Mouse (Mus musculus) limb, embryonic 15.5 days (tissue): ENCODE measurements around the gene Cd300lf. TPM values are rescaled to one million over a fixed set of nuclear protein-coding genes. Genes with fewer than 3 reads are reported as not detected.

Experiments
- ATAC-seq: fragments of 200-750 bp; cut with Nextera tagmentation; 2 replicates; pipeline ENCODE4 v1.8.0; 2017; ENCODE audit warnings: low read depth, moderate TSS enrichment; ENCODE audit not compliant: insufficient number of reproducible peaks, low FRiP score, low TSS enrichment
- H3K27ac ChIP-seq: fragments of 300-500 bp; sonication (generic); 2 replicates; pipeline ENCODE4 v1.5.1; 2015; ENCODE audit warnings: moderate library complexity, mild to moderate bottlenecking, inconsistent platforms
- H3K27me3 ChIP-seq: fragments of 300-500 bp; sonication (generic); 2 replicates; pipeline ENCODE4 v1.6.1; 2015; ENCODE audit warnings: inconsistent platforms
- H3K36me3 ChIP-seq: fragments of 300-500 bp; sonication (generic); 2 replicates; pipeline ENCODE4 v1.6.1; 2015; ENCODE audit warnings: inconsistent platforms
- H3K4me1 ChIP-seq: fragments of 300-500 bp; sonication (generic); 2 replicates; pipeline ENCODE4 v1.6.1; 2015; ENCODE audit warnings: inconsistent platforms
- H3K4me2 ChIP-seq: fragments of 300-500 bp; sonication (generic); 2 replicates; pipeline ENCODE4 v1.6.1; 2015; ENCODE audit warnings: mild to moderate bottlenecking, inconsistent platforms
- H3K4me3 ChIP-seq: fragments of 300-500 bp; sonication (generic); 2 replicates; pipeline ENCODE4 v1.5.1; 2015; ENCODE audit warnings: mild to moderate bottlenecking, inconsistent platforms
- H3K9ac ChIP-seq: fragments of 300-500 bp; sonication (generic); 2 replicates; pipeline ENCODE4 v1.6.1; 2015; ENCODE audit warnings: inconsistent platforms
- H3K9me3 ChIP-seq: fragments of 300-500 bp; sonication (generic); 2 replicates; pipeline ENCODE4 v1.6.1; 2016; ENCODE audit warnings: inconsistent platforms
- WGBS: fragments of 180-500 bp; shearing (Covaris S2); methylation state at CpG from one replicate; pipeline ENCODE4 v1.1.7; 2015; 5-methylcytosine and 5-hydroxymethylcytosine counted together
- polyA plus RNA-seq: library from polyadenylated mRNA; unstranded; fragments of >200 nt; fragmentation: Nextera tagmentation; extraction: Ambion mirVana; gene quantifications from 2 replicates; pipeline ENCODE4 v1.2.1, GENCODE M21; 2015

Gene Cd300lf
- polyA plus RNA-seq, 1 experiment from 2014 or later: 0.46 TPM

DNA sequence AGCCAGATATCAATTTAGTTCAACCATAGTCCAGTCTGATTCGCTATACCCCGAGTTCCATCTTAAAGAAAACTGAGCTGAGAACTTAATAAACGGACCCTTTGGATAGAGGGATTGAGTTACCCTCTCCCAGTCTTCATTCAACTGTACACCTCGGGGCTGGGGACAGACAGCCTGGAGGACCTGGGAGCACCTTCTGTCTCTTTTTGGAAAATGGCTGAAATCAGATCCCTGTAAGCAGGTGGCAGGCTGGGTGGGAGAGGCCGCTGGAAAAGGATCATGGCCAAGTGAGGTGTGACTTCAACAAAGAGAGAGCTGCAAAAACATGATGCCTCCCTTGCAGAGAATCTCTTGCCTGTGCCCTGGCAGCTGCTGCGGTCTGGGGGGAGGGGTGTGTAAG is 51.6 kb downstream of the Cd300lf start:
- Histone ChIP-seq H3K36me3 (no peaks in the 10 kb centered on the region), H3K27ac (no peak overlapping the region), H3K9me3 (no peaks in the 10 kb centered on the region), H3K27me3 (peaks cover 16% of the 10 kb centered on the region), H3K4me2 (no peak overlapping the region), H3K9ac (no peak overlapping the region), H3K4me1 (0 out of 2 replicates have a peak, but pooled peaks cover 2% of the 10 kb centered on the region), H3K4me3 (no peak overlapping the region)
- no peak for ATAC-seq
- 69% methylated on average over 6 of the region's 6 CpGs for WGBS

DNA sequence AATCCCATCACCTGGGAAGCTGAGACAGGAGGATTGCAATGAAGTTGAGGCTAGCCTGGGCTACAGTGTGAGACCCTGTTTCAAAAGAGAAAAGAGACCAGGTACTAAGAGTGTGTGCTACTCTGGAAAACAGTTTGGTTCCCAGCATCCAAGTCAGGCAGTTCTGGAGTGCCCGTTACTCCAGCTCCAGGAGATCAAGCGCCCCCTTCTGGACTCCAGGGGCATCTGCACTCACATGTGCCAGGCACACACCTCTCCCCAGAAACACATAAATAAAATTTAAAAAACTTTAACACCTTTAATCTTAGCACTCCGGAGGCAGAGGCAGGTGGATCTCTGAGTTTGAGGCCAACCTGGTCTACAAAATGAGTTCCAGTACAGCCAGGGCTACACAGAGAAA is 52.4 kb downstream of the Cd300lf start:
- Histone ChIP-seq H3K9me3 (no peaks in the 10 kb centered on the region), H3K36me3 (no peaks in the 10 kb centered on the region), H3K9ac (no peak overlapping the region), H3K4me3 (no peak overlapping the region), H3K27me3 (peaks cover 16% of the 10 kb centered on the region), H3K4me2 (no peak overlapping the region), H3K4me1 (0 out of 2 replicates have a peak, but pooled peaks cover 2% of the 10 kb centered on the region), H3K27ac (no peak overlapping the region)
- ATAC-seq: no peak
- 64% methylated on average over 3 of the region's 3 CpGs for WGBS

DNA sequence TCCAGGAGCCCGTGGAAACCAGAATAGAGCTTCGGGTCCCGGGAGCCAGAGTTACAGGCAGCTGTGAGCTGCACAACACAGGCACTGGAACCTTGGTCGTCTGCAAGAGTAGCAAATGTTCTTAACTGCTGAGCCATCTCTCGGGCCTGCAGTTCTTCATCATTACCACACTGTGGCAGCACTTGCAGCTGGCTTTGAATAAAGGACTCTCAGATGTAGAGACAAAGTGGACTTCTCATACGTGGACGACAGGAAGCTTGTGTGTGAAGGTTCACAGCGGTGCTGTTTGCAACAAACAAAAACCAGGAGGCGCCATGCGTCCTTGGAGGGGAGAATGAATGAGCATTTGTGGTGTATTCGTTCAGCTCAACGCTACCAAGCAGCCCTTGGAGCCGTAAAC is 52.9 kb downstream of the Cd300lf start:
- Histone ChIP-seq H3K9ac (no peak overlapping the region), H3K4me3 (no peak overlapping the region), H3K9me3 (no peaks in the 10 kb centered on the region), H3K4me2 (no peak overlapping the region), H3K27ac (no peak overlapping the region), H3K27me3 (peaks cover 16% of the 10 kb centered on the region), H3K4me1 (0 out of 2 replicates have a peak, but pooled peaks cover 2% of the 10 kb centered on the region), H3K36me3 (no peaks in the 10 kb centered on the region)
- 32% methylated on average over 13 of the region's 13 CpGs for WGBS
- no peak for ATAC-seq

DNA sequence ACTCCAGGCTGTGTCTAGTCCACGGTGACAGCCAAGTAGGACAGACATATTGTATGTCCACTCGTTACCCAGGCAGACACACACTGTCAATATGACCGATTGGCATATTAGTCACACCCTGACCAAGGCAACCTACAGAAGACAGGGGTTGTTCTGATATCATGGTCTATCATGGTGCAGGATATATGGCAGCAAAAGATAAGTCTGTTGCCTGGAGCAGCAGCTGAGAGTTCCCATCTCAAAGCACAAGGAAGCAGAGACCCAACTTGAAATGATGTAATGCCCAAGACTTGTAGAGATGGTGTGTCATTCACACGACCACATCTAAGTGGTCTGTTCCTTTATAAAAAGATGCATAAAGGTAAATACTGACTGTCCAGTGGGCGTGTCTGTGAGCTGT is 55.1 kb downstream of the Cd300lf start:
- H3K4me1 ChIP-seq: 0 out of 2 replicates have a peak, but pooled peaks cover 2% of the 10 kb centered on the region
- ATAC-seq: no peak
- peaks cover 3% of the 10 kb centered on the region; the same call in 1 of the 2 replicates for H3K27me3 ChIP-seq
- 83% methylated on average over 5 of the region's 5 CpGs for WGBS
- no peak overlapping the region for H3K27ac ChIP-seq
- H3K9ac ChIP-seq: no peak overlapping the region
- H3K36me3 ChIP-seq: no peaks in the 10 kb centered on the region
- H3K4me2 ChIP-seq: no peak overlapping the region
- H3K4me3 ChIP-seq: no peak overlapping the region
- H3K9me3 ChIP-seq: no peaks in the 10 kb centered on the region

DNA sequence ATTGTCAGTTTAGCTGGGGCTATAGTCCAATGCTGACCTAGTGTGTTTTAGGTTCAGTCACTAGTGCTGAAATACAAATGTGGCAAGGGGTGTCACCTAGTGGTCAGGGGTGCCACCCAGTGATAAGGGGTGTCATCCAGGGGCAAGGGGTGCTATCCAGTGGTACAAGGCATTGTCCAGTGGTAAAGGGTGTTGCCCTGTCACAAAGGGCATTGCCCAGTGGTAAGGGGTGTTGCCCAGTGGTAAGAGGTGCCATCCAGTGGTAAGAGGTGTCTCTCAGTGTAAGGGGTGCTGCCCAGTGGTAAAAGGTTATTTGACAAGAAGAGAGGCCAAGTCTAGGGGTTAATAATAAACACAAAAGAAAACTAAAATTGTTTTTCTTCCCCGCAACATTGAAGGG is 56.4 kb downstream of the Cd300lf start:
- 92% methylated on average over 1 of the region's 1 CpGs for WGBS
- H3K4me3 ChIP-seq: no peak overlapping the region
- H3K27ac ChIP-seq: no peak overlapping the region
- no peaks in the 10 kb centered on the region for H3K9me3 ChIP-seq
- no peak for ATAC-seq
- H3K9ac ChIP-seq: no peak overlapping the region
- no peak overlapping the region for H3K4me2 ChIP-seq
- no peaks in the 10 kb centered on the region for H3K4me1 ChIP-seq
- no peaks in the 10 kb centered on the region for H3K27me3 ChIP-seq
- no peaks in the 10 kb centered on the region for H3K36me3 ChIP-seq

DNA sequence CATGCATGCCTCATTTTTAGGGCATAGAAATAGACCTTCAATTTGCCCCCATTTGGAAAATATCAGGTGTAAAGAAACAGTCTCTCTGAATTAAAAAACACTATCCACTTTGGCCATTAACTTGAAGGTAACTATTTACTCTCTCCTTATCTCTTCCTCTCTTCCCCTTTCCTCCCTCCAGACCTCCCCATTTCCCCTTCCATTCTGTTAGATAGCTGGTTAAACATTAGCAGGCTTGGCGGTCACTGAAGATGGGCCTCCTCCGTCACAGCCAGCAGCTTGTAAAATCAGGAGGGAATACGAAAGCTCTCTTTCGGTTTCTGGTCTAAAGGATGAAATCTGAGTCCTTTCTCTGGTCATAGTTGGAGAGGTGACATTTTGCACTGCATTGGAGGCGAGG is 57.9 kb downstream of the Cd300lf start:
- H3K27ac ChIP-seq: no peak overlapping the region
- ATAC-seq: no peak

DNA sequence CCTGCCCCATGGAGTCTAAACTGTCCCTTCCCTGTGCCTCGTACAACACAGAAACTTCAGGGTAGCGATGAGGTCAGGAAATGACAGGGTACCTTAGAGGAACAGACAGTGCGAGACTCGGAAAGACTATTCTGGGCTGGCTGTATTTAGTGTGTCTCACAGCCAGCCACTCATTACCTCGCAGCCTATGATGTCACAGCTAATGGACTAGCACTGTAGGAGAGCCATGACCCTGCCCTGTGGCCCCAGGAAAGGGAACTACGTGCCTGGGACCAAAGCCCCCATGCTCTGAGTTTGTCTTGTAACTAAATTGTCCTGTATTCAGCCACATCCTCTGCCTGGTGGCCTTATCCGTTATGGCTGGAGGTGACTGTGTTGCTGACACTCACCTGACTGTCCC is 58.4 kb downstream of the Cd300lf start:
- no peak for ATAC-seq

More for the DNA sequence above, 57.9 kb downstream of the Cd300lf start:
- H3K27me3 ChIP-seq: no peaks in the 10 kb centered on the region; the same call in 1 of the 2 replicates
- peaks cover 8% of the 10 kb centered on the region; the same call in 1 of the 2 replicates for H3K4me1 ChIP-seq
- H3K4me3 ChIP-seq: no peak overlapping the region
- no peak overlapping the region for H3K4me2 ChIP-seq
- no peaks in the 10 kb centered on the region for H3K36me3 ChIP-seq
- no peak overlapping the region for H3K9ac ChIP-seq
- WGBS: 59% methylated on average over 5 of the region's 5 CpGs
- no peaks in the 10 kb centered on the region for H3K9me3 ChIP-seq

DNA sequence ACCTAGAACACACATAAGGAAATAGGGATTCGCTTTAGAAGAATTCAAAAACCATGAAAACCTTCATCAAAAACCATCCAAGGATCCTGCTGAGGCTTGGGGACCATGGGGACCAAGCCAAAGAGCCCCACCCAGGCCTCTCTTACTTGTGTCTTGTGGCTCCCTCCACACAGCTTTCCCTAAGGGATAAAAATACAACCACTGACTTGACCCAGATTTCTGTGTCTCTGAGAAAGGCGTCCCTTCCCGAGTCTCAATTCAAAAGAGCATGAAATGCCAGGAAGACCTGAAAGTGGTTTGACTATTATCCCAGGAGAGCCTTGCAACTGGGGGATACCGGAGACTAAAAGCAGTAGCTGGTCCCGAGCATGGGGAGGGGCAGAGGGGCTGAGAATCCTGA is 60.8 kb downstream of the Cd300lf start:
- H3K4me3 ChIP-seq: no peak overlapping the region
- no peak for ATAC-seq
- H3K27ac ChIP-seq: no peak overlapping the region
- no peaks in the 10 kb centered on the region for H3K36me3 ChIP-seq
- H3K4me2 ChIP-seq: no peak overlapping the region
- no peak overlapping the region for H3K9ac ChIP-seq
- peaks cover 2% of the 10 kb centered on the region; the same call in 1 of the 2 replicates for H3K27me3 ChIP-seq
- peaks cover 8% of the 10 kb centered on the region; the same call in 1 of the 2 replicates for H3K4me1 ChIP-seq
- H3K9me3 ChIP-seq: no peaks in the 10 kb centered on the region
- WGBS: 69% methylated on average over 5 of the region's 5 CpGs

More for the DNA sequence above, 58.4 kb downstream of the Cd300lf start:
- H3K36me3 ChIP-seq: no peaks in the 10 kb centered on the region
- H3K4me3 ChIP-seq: no peak overlapping the region
- WGBS: 71% methylated on average over 7 of the region's 7 CpGs
- H3K27me3 ChIP-seq: no peaks in the 10 kb centered on the region; the same call in 1 of the 2 replicates
- no peak overlapping the region for H3K27ac ChIP-seq
- no peak overlapping the region for H3K9ac ChIP-seq
- no peaks in the 10 kb centered on the region for H3K9me3 ChIP-seq
- peaks cover 8% of the 10 kb centered on the region; the same call in 1 of the 2 replicates for H3K4me1 ChIP-seq
- no peak overlapping the region for H3K4me2 ChIP-seq

DNA sequence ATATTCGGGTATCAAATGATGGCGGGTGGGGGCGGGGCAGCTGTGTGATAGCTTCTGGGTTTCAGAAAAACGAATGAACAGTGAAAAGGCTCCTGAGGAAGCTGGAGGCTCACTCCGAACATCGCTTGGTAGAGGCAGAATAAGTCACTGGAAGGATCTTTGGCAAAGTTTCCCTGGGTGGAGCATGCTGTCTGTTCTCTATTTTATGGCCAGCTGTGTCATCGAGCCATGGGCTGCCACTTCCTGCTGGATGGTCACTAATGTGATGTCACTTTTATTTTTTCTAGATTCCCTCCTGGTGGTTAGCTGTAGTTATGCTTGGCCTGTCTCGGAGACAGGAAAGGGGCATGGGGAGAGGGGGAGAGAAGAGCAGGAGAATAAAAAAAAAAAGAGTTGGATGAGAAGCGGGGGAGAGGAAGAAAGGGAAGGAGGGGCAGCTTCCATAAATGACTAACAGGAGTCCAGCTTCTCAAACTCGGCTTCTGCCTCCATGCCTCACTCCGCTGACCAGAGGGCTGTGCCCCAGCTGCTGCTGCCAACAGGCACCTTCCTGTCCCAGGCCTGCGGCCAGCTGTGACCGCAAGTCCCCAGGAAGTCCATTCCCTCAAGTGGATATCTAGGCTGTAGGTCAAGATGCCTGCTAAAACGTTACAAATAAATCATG is 62.0 kb downstream of the Cd300lf start:
- no peak overlapping the region for H3K4me3 ChIP-seq
- H3K9ac ChIP-seq: no peak overlapping the region
- H3K27ac ChIP-seq: no peak overlapping the region

DNA sequence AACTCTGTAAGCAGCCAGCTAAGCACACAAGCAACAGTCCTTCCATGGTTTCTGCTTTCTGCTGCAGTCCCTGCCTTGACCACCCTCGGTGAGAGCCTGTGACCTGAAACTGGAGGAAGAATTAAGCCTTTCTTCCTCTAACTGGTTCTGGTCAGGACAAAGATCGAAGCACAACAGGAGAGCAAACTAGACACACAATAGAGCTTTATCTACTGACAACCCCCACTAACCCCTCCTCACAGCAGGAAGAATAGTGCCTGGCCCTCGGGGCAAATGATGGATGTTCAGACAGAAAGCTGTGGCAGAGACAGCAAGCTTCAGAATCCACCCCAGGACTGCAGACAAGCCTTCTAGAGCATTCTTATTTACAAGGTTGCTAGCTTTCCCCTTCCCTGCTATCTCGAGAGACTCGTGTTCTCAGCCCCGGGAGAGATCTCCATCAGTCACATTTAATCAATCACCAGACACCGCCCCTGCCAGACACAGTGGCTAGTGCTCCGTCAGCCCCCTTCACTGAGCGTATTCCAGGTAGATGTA is 62.7 kb downstream of the Cd300lf start:
- 0 out of 2 replicates have a peak overlapping the region, but pooled peaks have one; percentile 5 for H3K4me2 ChIP-seq
- no peak for ATAC-seq

More for the DNA sequence above, 62.0 kb downstream of the Cd300lf start:
- Histone ChIP-seq H3K36me3 (no peaks in the 10 kb centered on the region), H3K27me3 (peaks cover 2% of the 10 kb centered on the region; the same call in 1 of the 2 replicates), H3K9me3 (no peaks in the 10 kb centered on the region), H3K4me2 (0 out of 2 replicates have a peak overlapping the region, but pooled peaks have one; percentile 14), H3K4me1 (peaks cover 8% of the 10 kb centered on the region; the same call in 1 of the 2 replicates)
- no peak for ATAC-seq
- WGBS: 21% methylated on average over 14 of the region's 14 CpGs

DNA sequence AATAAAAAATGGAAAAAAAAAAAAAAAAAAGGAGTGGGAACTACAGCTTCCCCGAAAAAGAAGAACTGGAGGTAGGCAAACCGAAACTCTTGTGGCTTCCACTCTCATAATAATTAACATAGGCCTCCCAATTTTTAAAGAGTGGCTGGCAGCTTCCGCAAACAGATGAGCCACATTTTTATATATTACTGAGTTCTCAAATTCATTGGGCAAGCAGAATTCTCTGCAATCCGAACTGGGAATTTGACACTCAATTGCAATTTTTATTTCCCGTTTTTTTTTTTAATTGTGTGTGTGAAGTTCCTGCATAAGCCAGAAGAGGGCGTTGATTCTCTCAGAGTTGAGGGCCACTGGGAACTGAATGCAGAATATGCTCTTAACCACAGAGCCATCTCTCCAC is 67.0 kb downstream of the Cd300lf start:
- Histone ChIP-seq H3K27ac (no peak overlapping the region), H3K27me3 (peaks cover 7% of the 10 kb centered on the region), H3K9me3 (no peaks in the 10 kb centered on the region), H3K4me2 (no peak overlapping the region), H3K36me3 (no peaks in the 10 kb centered on the region), H3K4me1 (peaks cover 4% of the 10 kb centered on the region; the same call in 1 of the 2 replicates), H3K9ac (no peak overlapping the region), H3K4me3 (no peak overlapping the region)
- no peak for ATAC-seq
- 62% methylated on average over 6 of the region's 6 CpGs for WGBS

More for the DNA sequence above, 62.7 kb downstream of the Cd300lf start:
- H3K4me3 ChIP-seq: no peak overlapping the region
- H3K27ac ChIP-seq: no peak overlapping the region
- no peaks in the 10 kb centered on the region for H3K36me3 ChIP-seq
- H3K27me3 ChIP-seq: peaks cover 2% of the 10 kb centered on the region; the same call in 1 of the 2 replicates
- no peaks in the 10 kb centered on the region for H3K9me3 ChIP-seq
- peaks cover 8% of the 10 kb centered on the region; the same call in 1 of the 2 replicates for H3K4me1 ChIP-seq
- 17% methylated on average over 9 of the region's 9 CpGs for WGBS
- no peak overlapping the region for H3K9ac ChIP-seq
